Mouse (Mus musculus) layer of hippocampus, postnatal 10 days (tissue): Measurements from ENCODE around the gene Ccl11. TPM values are rescaled to one million over a fixed set of nuclear protein-coding genes. Genes with fewer than 3 reads are reported as not detected.

Experiments
- total RNA-seq, 2 experiments: library from RNA; stranded (reverse); gene quantifications; 2 replicates each; pipeline ENCODE4 v1.2.3; 2021

The Ccl11 gene
- total RNA-seq, 2 experiments from 2014 or later, result 0.42 to 0.69 TPM

Other genes starting within 250 kb of the Ccl11 start
- gene 5530401A14Rik, start 197.2 kb upstream of the Ccl11 start, total RNA-seq, result under 1 TPM; 0.09 to 0.25 TPM
- gene Asic2, start 89.4 kb upstream of the Ccl11 start, total RNA-seq, result 10 to 100 TPM; 61.5 to 63.3 TPM
- not detected for gene Ccl2, start 22.3 kb upstream of the Ccl11 start, total RNA-seq
- not detected for gene Gm17268, start 19.3 kb upstream of the Ccl11 start, total RNA-seq
- gene Ccl7, start 12.1 kb upstream of the Ccl11 start, total RNA-seq, result under 1 TPM in 1 of 2 experiments, not detected in 1; 0.64 TPM
- 1 to 10 TPM in 1 of 2 experiments, not detected in 1; 1.5 TPM for gene Ccl12, start 44.0 kb downstream of the Ccl11 start, total RNA-seq
- gene Ccl8, start 57.4 kb downstream of the Ccl11 start, total RNA-seq, result not detected
- not detected for gene Ccl1, start 247.9 kb downstream of the Ccl11 start, total RNA-seq